Mouse (Mus musculus) heart, postnatal 0 days (tissue): ENCODE results near the gene Spi1. TPM values are rescaled to one million over a fixed set of nuclear protein-coding genes. Genes with fewer than 3 reads are reported as not detected.

Experiments used
- ATAC-seq: fragments of 200-750 bp; cut with Nextera tagmentation; 2 replicates; pipeline ENCODE4 v1.8.0; 2017; ENCODE audit warnings: low read depth, moderate number of reproducible peaks, moderate library complexity; ENCODE audit not compliant: insufficient read depth
- DNase-seq: peaks from one replicate; pipeline ENCODE4 v3.0.0-alpha.2; 2016; ENCODE audit warnings: low spot score
- H3K27ac ChIP-seq: fragments of 300-500 bp; sonication (generic); 2 replicates; pipeline ENCODE4 v1.5.1; 2014; ENCODE audit warnings: low read depth, mild to moderate bottlenecking
- H3K27me3 ChIP-seq: fragments of 300-500 bp; sonication (generic); 2 replicates; pipeline ENCODE4 v1.6.1; 2014; ENCODE audit warnings: low read length, mixed read lengths; ENCODE audit not compliant: control insufficient read depth, insufficient read depth
- H3K36me3 ChIP-seq: fragments of 300-500 bp; sonication (generic); replicated peaks from 2 replicates; pipeline ENCODE4 v1.6.1; 2014; ENCODE audit warnings: low read length, mixed read lengths; ENCODE audit not compliant: control insufficient read depth, insufficient read depth
- H3K4me1 ChIP-seq: fragments of 300-500 bp; sonication (generic); 2 replicates; pipeline ENCODE4 v1.6.1; 2014; ENCODE audit warnings: antibody characterized with exemption; ENCODE audit not compliant: control insufficient read depth, insufficient read depth
- H3K4me2 ChIP-seq: fragments of 300-500 bp; sonication (generic); 2 replicates; pipeline ENCODE4 v1.6.1; 2014; ENCODE audit warnings: low read depth, mild to moderate bottlenecking, low read length, moderate library complexity
- H3K4me3 ChIP-seq: fragments of 300-500 bp; sonication (generic); 2 replicates; pipeline ENCODE4 v1.5.1; 2014; ENCODE audit warnings: low read depth, low read length
- H3K9ac ChIP-seq: fragments of 300-500 bp; sonication (generic); replicated peaks from 2 replicates; pipeline ENCODE4 v1.6.1; 2014; ENCODE audit warnings: low read depth, low read length, mixed read lengths
- H3K9me3 ChIP-seq: fragments of 300-500 bp; sonication (generic); replicated peaks from 2 replicates; pipeline ENCODE4 v1.6.1; 2016; ENCODE audit warnings: low read length; ENCODE audit not compliant: control insufficient read depth
- CTCF ChIP-seq: IDR thresholded peaks from 2 replicates; pipeline ENCODE4 v1.5.1; 2016; ENCODE audit warnings: antibody characterized with exemption, control low read depth, low read depth
- EP300 ChIP-seq: IDR thresholded peaks from 2 replicates; pipeline ENCODE4 v1.6.1; 2016; ENCODE audit warnings: antibody characterized with exemption, low read depth
- WGBS: fragments of 180-500 bp; shearing (Covaris S2); extraction: QIAGEN DNeasy Blood & Tissue Kit; methylation state at CpG from one replicate; pipeline ENCODE4 v1.1.7; 2014; 5-methylcytosine and 5-hydroxymethylcytosine counted together
- polyA plus RNA-seq: library from polyadenylated mRNA; unstranded; fragments of >200 nt; fragmentation: Nextera tagmentation; extraction: Ambion mirVana; gene quantifications from 2 replicates; pipeline ENCODE4 v1.2.1, GENCODE M21; 2015
- total RNA-seq: library from RNA; depleted of rRNA; stranded (reverse); fragments of >200 nt; gene quantifications from 2 replicates; pipeline ENCODE4 v1.2.3, GENCODE M21; 2014; ENCODE audit warnings: low replicate concordance

Gene Spi1
- total and polyA plus RNA-seq, 2 experiments from 2014 or later = 2.5 to 3.1 TPM

DNA sequence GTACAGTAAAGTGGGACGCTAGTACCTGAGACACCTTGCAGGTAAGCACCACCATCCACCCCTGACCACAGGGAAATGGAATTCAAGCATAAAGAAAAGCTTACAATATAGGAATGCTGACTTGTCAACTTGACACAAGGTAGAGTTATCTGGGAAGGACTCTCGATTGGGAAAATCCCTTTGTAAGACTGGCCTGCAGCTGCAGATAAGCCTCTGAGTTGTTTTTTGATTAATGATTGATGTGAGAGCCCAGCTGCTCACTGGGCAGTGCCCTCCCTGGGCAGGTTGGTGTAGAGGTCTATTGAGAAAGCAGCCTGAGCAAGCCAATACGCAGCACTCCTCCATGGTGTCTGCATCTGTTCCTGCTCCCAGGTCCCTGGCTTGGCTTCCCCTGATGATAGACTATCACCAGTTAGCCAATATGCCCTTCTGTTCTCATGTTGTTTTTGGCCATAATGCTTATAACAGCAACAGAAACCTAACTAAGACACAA, 70.7 kb downstream of the Spi1 start:
- DNase-seq = no peak
- H3K27ac ChIP-seq = no peak overlapping the region
- no peak overlapping the region for H3K4me2 ChIP-seq
- H3K27me3 ChIP-seq = no peaks in the 10 kb centered on the region
- H3K9me3 ChIP-seq = no peaks in the 10 kb centered on the region
- no peaks in the 10 kb centered on the region for H3K4me1 ChIP-seq
- H3K36me3 ChIP-seq = peaks cover 9% of the 10 kb centered on the region; the same call in 1 of the 2 replicates
- TF ChIP-seq EP300 (no peak), CTCF (no peak)
- no peak overlapping the region for H3K4me3 ChIP-seq
- no peak for ATAC-seq
- H3K9ac ChIP-seq = no peak overlapping the region
- 77% methylated on average over 3 of the region's 3 CpGs for WGBS

DNA sequence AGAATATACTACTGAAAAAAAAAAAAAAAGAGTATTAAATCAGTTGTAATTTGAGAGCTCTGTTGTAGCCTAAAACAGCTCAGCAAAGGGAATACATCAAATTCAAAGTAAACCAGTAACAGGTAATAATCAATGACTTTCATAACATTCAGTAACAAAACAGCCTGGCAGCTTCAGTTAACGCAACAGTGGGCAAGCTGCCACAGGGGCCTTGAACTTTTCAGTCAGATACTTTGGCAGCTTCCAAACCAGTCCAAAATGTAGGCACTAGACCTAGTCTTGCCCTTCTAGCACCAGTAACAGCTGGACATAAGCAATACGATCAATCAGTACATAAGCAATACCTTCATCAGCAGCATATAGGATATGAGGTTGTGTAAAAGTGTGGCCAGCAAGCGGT, 71.9 kb downstream of the Spi1 start:
- H3K9ac ChIP-seq = no peak overlapping the region
- no peak overlapping the region for H3K27ac ChIP-seq
- 85% methylated on average over 3 of the region's 3 CpGs for WGBS
- peaks cover 9% of the 10 kb centered on the region; the same call in 1 of the 2 replicates for H3K36me3 ChIP-seq
- no peak overlapping the region for H3K4me3 ChIP-seq
- no peaks in the 10 kb centered on the region for H3K27me3 ChIP-seq
- ATAC-seq (no peak), DNase-seq (no peak)
- H3K9me3 ChIP-seq = no peaks in the 10 kb centered on the region
- no peaks in the 10 kb centered on the region for H3K4me1 ChIP-seq
- TF ChIP-seq EP300 (no peak), CTCF (no peak)
- H3K4me2 ChIP-seq = no peak overlapping the region

DNA sequence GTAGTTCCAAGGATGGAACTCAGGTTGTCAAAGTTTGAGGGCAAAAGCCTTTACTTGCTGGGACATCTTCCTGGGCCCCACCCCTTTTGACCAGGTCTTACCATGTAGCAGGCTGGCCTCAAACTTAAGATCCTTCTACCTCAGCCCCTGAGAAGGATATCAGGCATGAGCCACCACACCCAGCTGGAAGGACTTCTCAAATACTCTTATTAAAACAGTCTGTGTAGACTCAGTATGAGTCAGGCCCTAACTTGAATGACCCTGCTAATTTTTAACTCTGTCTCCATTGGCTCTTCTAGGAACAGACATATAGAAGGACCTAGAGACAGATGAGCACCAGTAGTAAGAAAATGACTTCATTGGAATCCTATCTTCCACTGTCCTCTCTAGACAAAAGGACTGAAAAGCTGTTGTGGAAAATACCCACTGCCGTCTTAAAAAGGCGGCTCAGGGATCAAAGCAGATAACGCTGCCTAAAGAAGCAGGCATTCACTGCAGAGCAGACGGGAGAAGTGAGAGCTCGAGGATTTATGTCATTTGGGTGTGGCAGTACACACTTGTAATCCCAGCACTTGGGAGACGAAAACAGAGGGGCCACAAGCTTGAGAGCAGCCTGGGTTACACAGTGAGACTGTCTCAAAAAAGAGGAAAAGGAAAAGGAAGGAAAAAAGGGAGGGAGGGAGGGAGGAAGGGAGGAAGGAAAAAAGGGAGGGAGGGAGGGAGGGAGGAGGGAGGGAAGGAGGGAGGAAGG, 75.0 kb downstream of the Spi1 start:
- H3K4me1 ChIP-seq = peaks cover 10% of the 10 kb centered on the region
- ATAC-seq = no peak
- no peak for TF ChIP-seq CTCF
- TF ChIP-seq EP300 = no peak
- H3K4me3 ChIP-seq = no peak overlapping the region
- H3K9ac ChIP-seq = no peak overlapping the region
- peaks cover 3% of the 10 kb centered on the region; the same call in 1 of the 2 replicates for H3K36me3 ChIP-seq
- no peak overlapping the region for H3K27ac ChIP-seq
- H3K4me2 ChIP-seq = no peak overlapping the region
- no peak for DNase-seq
- 55% methylated on average over 6 of the region's 6 CpGs for WGBS
- H3K9me3 ChIP-seq = no peaks in the 10 kb centered on the region
- no peaks in the 10 kb centered on the region for H3K27me3 ChIP-seq

DNA sequence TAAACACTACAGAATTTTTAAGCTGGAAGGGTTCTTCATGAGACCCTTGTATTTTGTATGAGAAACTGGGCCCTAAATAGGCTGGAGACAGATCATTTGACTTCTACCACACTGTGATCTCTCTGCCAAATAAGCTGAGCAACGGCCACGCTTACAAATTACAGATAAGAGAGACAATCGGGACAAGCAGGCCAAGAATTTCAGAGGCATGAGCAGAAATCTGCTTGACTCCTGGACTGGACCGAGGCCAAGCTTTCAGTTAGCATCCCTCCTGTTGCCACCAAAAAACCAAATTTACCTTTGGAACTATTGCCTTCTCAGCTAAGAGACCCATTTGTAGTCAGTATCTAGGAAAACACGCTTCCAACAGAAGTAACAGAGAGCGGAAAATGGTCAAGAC, 78.4 kb downstream of the Spi1 start:
- Histone ChIP-seq H3K36me3 (no peaks in the 10 kb centered on the region; the same call in none of the 2 replicates), H3K27me3 (no peaks in the 10 kb centered on the region), H3K4me2 (no peak overlapping the region), H3K9ac (no peak overlapping the region), H3K4me3 (no peak overlapping the region), H3K9me3 (no peaks in the 10 kb centered on the region), H3K27ac (no peak overlapping the region), H3K4me1 (peaks cover 10% of the 10 kb centered on the region)
- no peak for DNase-seq
- no peak for TF ChIP-seq CTCF
- no peak; the same call in 1 of the 2 replicates for TF ChIP-seq EP300
- 21% methylated on average over 6 of the region's 6 CpGs for WGBS
- ATAC-seq = no peak

DNA sequence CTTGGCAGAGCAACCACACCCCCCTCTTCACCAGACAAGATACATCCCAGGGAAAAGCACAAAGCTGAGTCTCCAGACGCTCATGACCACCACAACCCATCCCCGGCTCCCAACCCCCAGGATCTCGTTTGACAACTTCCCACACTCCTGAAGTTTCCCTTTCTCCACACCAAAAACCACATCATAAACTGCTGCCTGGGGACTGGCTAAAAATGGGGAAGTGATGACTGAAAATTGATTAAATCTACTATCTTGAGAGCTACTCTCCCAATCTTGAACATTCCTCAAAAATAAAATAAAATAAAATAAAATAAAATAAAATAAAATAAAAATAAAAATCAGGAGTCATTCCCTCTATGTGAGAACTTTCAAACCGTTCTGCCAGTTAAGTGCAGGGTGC, 80.8 kb downstream of the Spi1 start:
- Histone ChIP-seq H3K27me3 (no peaks in the 10 kb centered on the region), H3K9ac (no peak overlapping the region), H3K4me2 (no peak overlapping the region), H3K36me3 (peaks cover 8% of the 10 kb centered on the region), H3K4me1 (peaks cover 10% of the 10 kb centered on the region), H3K27ac (no peak overlapping the region), H3K4me3 (no peak overlapping the region), H3K9me3 (no peaks in the 10 kb centered on the region)
- DNase-seq (no peak), ATAC-seq (no peak)
- 87% methylated on average over 4 of the region's 4 CpGs for WGBS
- TF ChIP-seq CTCF = no peak
- TF ChIP-seq EP300 = no peak
